Mouse (Mus musculus) forebrain, embryonic 15.5 days (tissue): ENCODE measurements around the gene Plekha1. TPM values are rescaled to one million over a fixed set of nuclear protein-coding genes. Genes with fewer than 3 reads are reported as not detected.

Source experiments
- ATAC-seq: fragments of 200-750 bp; cut with Nextera tagmentation; replicated peaks from 2 replicates; pipeline ENCODE4 v1.8.0; 2017; ENCODE audit warnings: mild to moderate bottlenecking, moderate TSS enrichment, moderate library complexity
- H3K27ac ChIP-seq: fragments of 300-500 bp; sonication (generic); replicated peaks from 2 replicates; pipeline ENCODE4 v1.5.1; 2015; ENCODE audit warnings: mild to moderate bottlenecking, inconsistent platforms
- H3K27me3 ChIP-seq: fragments of 300-500 bp; sonication (generic); 2 replicates; pipeline ENCODE4 v1.6.1; 2015; ENCODE audit warnings: inconsistent platforms
- H3K36me3 ChIP-seq: fragments of 300-500 bp; sonication (generic); 2 replicates; pipeline ENCODE4 v1.6.1; 2015; ENCODE audit warnings: mild to moderate bottlenecking, inconsistent platforms
- H3K4me1 ChIP-seq: fragments of 300-500 bp; sonication (generic); 2 replicates; pipeline ENCODE4 v1.6.1; 2015; ENCODE audit warnings: inconsistent platforms
- H3K4me2 ChIP-seq: fragments of 300-500 bp; sonication (generic); replicated peaks from 2 replicates; pipeline ENCODE4 v1.6.1; 2015; ENCODE audit warnings: mild to moderate bottlenecking, inconsistent platforms
- H3K4me3 ChIP-seq: fragments of 300-500 bp; sonication (generic); 2 replicates; pipeline ENCODE4 v1.5.1; 2015; ENCODE audit warnings: mild to moderate bottlenecking, inconsistent platforms
- H3K9ac ChIP-seq: fragments of 300-500 bp; sonication (generic); replicated peaks from 2 replicates; pipeline ENCODE4 v1.6.1; 2015; ENCODE audit warnings: mild to moderate bottlenecking, inconsistent platforms
- H3K9me3 ChIP-seq: fragments of 300-500 bp; sonication (generic); 2 replicates; pipeline ENCODE4 v1.6.1; 2016; ENCODE audit warnings: inconsistent platforms
- WGBS: fragments of 180-500 bp; shearing (Covaris S2); methylation state at CpG from one replicate; pipeline ENCODE4 v1.1.7; 2015; ENCODE audit warnings: mixed read lengths; 5-methylcytosine and 5-hydroxymethylcytosine counted together
- polyA plus RNA-seq: library from polyadenylated mRNA; unstranded; fragments of >200 nt; fragmentation: Nextera tagmentation; extraction: Ambion mirVana; gene quantifications from 2 replicates; pipeline ENCODE4 v1.2.1, GENCODE M21; 2015

The Plekha1 gene
- polyA plus RNA-seq, 1 experiment from 2014 or later = 53.2 TPM

GRCm38 (mm10) chr7:130862501-130862900 is 3.1 kb upstream of the Plekha1 start:
- ATAC-seq = no peak
- Histone ChIP-seq H3K27ac (no peak overlapping the region), H3K4me1 (peaks cover 22% of the 10 kb centered on the region), H3K4me2 (no peak overlapping the region), H3K27me3 (no peaks in the 10 kb centered on the region), H3K9me3 (no peaks in the 10 kb centered on the region), H3K9ac (no peak overlapping the region), H3K4me3 (no peak overlapping the region), H3K36me3 (no peaks in the 10 kb centered on the region)
- 13% methylated on average over 1 of the region's 1 CpGs for WGBS

- no peak for ATAC-seq
- Histone ChIP-seq H3K27ac (no peak overlapping the region), H3K4me1 (peaks cover 24% of the 10 kb centered on the region), H3K9me3 (no peaks in the 10 kb centered on the region), H3K4me2 (no peak overlapping the region), H3K4me3 (no peak overlapping the region), H3K9ac (no peak overlapping the region), H3K27me3 (no peaks in the 10 kb centered on the region), H3K36me3 (no peaks in the 10 kb centered on the region)
- WGBS = 80% methylated on average over 7 of the region's 7 CpGs
These were observed 845 bp upstream of the Plekha1 start for GRCm38 (mm10) chr7:130864711-130865110.

DNA sequence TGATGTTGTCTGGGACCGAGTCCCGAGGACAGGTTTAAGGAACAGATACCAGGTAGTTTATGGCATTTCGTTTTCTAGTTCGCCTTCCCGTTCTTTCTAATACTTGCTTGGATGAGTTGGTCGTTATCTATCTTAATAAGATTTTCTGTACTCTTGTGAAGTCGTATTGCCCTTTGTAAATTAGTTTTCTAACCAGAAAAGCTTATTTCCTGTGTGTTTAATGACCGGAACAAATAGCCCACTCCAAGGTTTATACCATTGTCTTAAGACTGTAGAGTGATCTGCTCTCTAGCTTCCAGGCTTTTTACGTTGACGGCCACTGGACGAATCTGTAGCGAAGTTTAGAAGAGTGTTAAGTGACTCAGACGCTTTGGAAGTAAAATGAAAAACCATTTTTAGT is 1.1 kb downstream of the Plekha1 start:
- WGBS = 5% methylated on average over 13 of the region's 13 CpGs
- Histone ChIP-seq H3K9me3 (no peaks in the 10 kb centered on the region), H3K4me3 (peak overlapping the region; percentile 79), H3K4me2 (peak overlapping the region; percentile 62), H3K36me3 (no peaks in the 10 kb centered on the region), H3K9ac (peak overlapping the region; percentile 81), H3K27me3 (no peaks in the 10 kb centered on the region), H3K27ac (peak overlapping the region; percentile 81), H3K4me1 (peaks cover 15% of the 10 kb centered on the region)
- no peak for ATAC-seq

DNA sequence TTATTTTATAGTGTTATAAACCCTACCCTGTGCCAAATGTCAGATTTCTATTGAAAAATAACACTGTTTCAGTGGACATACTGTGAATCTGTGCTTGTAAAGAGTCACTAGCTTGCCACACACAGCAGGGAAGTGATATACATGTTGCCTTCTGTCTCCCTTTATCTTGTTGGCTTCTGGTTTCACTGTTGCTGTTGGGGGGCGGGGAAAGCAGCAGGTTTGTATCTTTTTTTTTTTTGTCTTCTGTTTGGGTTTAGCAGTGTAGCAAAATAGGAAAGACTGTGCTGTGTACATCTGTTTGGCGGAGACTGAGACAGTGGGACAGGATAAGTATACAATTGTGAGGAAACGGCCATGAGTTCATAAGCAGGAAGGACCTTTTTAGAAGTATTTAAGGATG is 1.7 kb downstream of the Plekha1 start:
- 70% methylated on average over 3 of the region's 3 CpGs for WGBS
- Histone ChIP-seq H3K9ac (no peak overlapping the region; the same call in 1 of the 2 replicates), H3K4me2 (peak overlapping the region; percentile 62), H3K27ac (no peak overlapping the region), H3K27me3 (no peaks in the 10 kb centered on the region), H3K4me3 (peak overlapping the region; percentile 6; the same call in 1 of the 2 replicates), H3K4me1 (peaks cover 15% of the 10 kb centered on the region), H3K36me3 (no peaks in the 10 kb centered on the region), H3K9me3 (no peaks in the 10 kb centered on the region)
- ATAC-seq = no peak

DNA sequence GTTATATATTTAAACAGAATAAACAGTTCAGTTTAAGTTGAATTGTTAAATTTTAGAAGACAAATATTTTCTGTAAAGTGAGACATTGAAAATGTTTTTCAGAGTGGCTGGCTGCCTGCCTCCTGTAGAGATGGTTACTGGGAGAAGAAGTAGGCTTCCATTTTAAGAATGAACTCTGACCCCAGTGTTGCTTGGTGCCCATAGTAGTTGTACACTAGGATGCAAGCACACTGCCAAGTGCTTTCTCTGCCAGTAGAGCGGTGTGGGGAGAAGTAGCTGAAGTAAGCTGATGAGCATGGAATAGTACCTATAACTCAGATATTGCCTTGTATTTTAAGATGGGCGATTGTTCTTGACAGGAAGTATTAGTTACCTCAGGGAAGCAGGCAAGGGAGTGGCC is 18.6 kb downstream of the Plekha1 start:
- Histone ChIP-seq H3K9ac (no peak overlapping the region), H3K9me3 (no peaks in the 10 kb centered on the region), H3K4me3 (no peak overlapping the region), H3K4me1 (no peaks in the 10 kb centered on the region), H3K27ac (no peak overlapping the region), H3K36me3 (0 out of 2 replicates have a peak, but pooled peaks cover 6% of the 10 kb centered on the region), H3K27me3 (no peaks in the 10 kb centered on the region), H3K4me2 (no peak overlapping the region)
- 96% methylated on average over 2 of the region's 2 CpGs for whole genome bisulfite sequencing
- ATAC-seq = no peak

GRCm38 (mm10) chr7:130886246-130886645 is 20.7 kb downstream of the Plekha1 start:
- WGBS = 86% methylated on average over 3 of the region's 3 CpGs

GRCm38 (mm10) chr7:130887946-130888345 is 22.4 kb downstream of the Plekha1 start:
- H3K27ac ChIP-seq = no peak overlapping the region
- no peak overlapping the region for H3K9ac ChIP-seq
- 5% methylated on average over 3 of the region's 3 CpGs for WGBS
- H3K4me1 ChIP-seq = no peaks in the 10 kb centered on the region
- no peak overlapping the region for H3K4me2 ChIP-seq
- H3K36me3 ChIP-seq = peaks cover 11% of the 10 kb centered on the region; the same call in 1 of the 2 replicates
- no peak overlapping the region for H3K4me3 ChIP-seq
- no peaks in the 10 kb centered on the region for H3K9me3 ChIP-seq
- ATAC-seq = no peak
- no peaks in the 10 kb centered on the region for H3K27me3 ChIP-seq

More at GRCm38 (mm10) chr7:130886246-130886645, 20.7 kb downstream of the Plekha1 start:
- Histone ChIP-seq H3K4me1 (no peaks in the 10 kb centered on the region), H3K27me3 (no peaks in the 10 kb centered on the region), H3K36me3 (0 out of 2 replicates have a peak, but pooled peaks cover 6% of the 10 kb centered on the region), H3K4me2 (no peak overlapping the region), H3K9me3 (no peaks in the 10 kb centered on the region), H3K9ac (no peak overlapping the region), H3K27ac (no peak overlapping the region), H3K4me3 (no peak overlapping the region)
- no peak for ATAC-seq

GRCm38 (mm10) chr7:130890871-130891270 is 25.3 kb downstream of the Plekha1 start:
- no peaks in the 10 kb centered on the region for H3K4me1 ChIP-seq
- no peak overlapping the region for H3K9ac ChIP-seq
- ATAC-seq = no peak
- no peak overlapping the region for H3K4me2 ChIP-seq
- H3K27me3 ChIP-seq = no peaks in the 10 kb centered on the region
- WGBS = 30% methylated on average over 2 of the region's 2 CpGs
- H3K36me3 ChIP-seq = peaks cover 10% of the 10 kb centered on the region; the same call in 1 of the 2 replicates
- H3K4me3 ChIP-seq = no peak overlapping the region
- no peaks in the 10 kb centered on the region for H3K9me3 ChIP-seq
- no peak overlapping the region for H3K27ac ChIP-seq

- ATAC-seq = no peak
- H3K9me3 ChIP-seq = no peaks in the 10 kb centered on the region
- H3K4me3 ChIP-seq = no peak overlapping the region
- H3K9ac ChIP-seq = no peak overlapping the region
- no peaks in the 10 kb centered on the region for H3K4me1 ChIP-seq
- H3K27ac ChIP-seq = no peak overlapping the region
- H3K4me2 ChIP-seq = no peak overlapping the region
- H3K27me3 ChIP-seq = no peaks in the 10 kb centered on the region
- peaks cover 9% of the 10 kb centered on the region; the same call in 1 of the 2 replicates for H3K36me3 ChIP-seq
- 79% methylated on average over 6 of the region's 6 CpGs for WGBS
These were observed 27.4 kb downstream of the Plekha1 start for GRCm38 (mm10) chr7:130892973-130893372.

DNA sequence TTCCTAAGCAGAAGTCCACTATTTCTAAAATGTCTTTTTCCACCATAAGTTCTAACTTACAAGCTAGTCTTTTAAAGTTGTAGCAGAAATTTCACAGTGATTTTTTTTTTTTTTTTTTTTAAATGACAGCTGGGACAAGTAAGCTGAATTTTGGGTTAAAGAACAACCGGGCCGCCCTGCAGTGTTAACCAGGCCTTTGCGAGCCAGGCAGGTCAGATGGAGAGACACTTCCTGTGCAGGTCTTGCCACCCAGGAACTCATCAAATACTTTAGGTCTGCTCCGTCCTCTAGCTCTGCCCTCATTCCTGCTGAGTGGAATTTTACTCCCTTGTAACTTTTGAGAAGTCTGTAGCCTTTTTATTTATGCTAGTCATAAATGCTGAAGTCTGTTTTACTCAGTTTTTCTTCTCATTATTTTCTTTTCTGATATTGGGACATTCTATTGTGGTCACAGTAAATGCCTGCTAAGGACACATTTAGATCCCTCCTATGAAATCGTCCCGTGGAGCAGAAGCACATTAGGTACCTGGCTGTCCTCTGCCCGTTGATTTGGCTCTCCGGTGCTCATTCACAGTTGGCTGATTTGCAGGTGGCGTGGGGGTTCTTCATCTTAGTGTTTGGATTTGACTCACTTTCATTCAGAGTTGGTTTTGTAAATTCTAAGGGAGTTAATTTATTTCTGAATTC is 29.5 kb downstream of the Plekha1 start:
- ATAC-seq = no peak
- no peaks in the 10 kb centered on the region for H3K27me3 ChIP-seq
- no peak overlapping the region for H3K9ac ChIP-seq
- H3K4me1 ChIP-seq = no peaks in the 10 kb centered on the region
- H3K27ac ChIP-seq = no peak overlapping the region
- H3K4me3 ChIP-seq = no peak overlapping the region
- H3K9me3 ChIP-seq = no peaks in the 10 kb centered on the region
- WGBS = 47% methylated on average over 9 of the region's 9 CpGs
- peaks cover 14% of the 10 kb centered on the region; the same call in 1 of the 2 replicates for H3K36me3 ChIP-seq
- no peak overlapping the region for H3K4me2 ChIP-seq

- H3K4me2 ChIP-seq = no peak overlapping the region
- H3K36me3 ChIP-seq = peaks cover 14% of the 10 kb centered on the region; the same call in 1 of the 2 replicates
- no peaks in the 10 kb centered on the region for H3K27me3 ChIP-seq
- no peaks in the 10 kb centered on the region for H3K4me1 ChIP-seq
- H3K27ac ChIP-seq = no peak overlapping the region
- ATAC-seq = no peak
- 26% methylated on average over 2 of the region's 2 CpGs for WGBS
- no peaks in the 10 kb centered on the region for H3K9me3 ChIP-seq
- H3K9ac ChIP-seq = no peak overlapping the region
- no peak overlapping the region for H3K4me3 ChIP-seq
These were observed 30.0 kb downstream of the Plekha1 start for GRCm38 (mm10) chr7:130895618-130895945.

DNA sequence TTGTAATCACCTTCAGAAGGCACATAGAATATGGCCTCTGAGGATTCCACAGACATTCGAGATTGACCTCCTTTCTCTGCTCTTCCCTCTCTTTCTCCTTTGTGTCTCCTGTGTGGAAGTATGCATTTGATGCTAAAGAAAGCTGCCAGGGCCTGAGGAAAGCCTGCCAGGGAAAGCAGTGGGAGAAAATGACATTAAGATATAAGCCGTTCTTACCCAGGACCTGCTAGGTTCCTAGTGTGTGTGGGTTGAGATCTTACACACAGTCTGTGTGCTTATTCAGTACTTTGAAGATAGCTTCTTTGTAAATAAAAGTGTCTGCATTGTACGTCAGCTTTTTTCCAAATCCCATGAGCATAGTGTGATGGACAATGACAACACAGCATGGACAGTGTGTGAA is 30.5 kb downstream of the Plekha1 start:
- no peak overlapping the region for H3K9ac ChIP-seq
- H3K27me3 ChIP-seq = no peaks in the 10 kb centered on the region
- H3K9me3 ChIP-seq = no peaks in the 10 kb centered on the region
- no peak overlapping the region for H3K4me3 ChIP-seq
- H3K4me2 ChIP-seq = no peak overlapping the region
- H3K36me3 ChIP-seq = peaks cover 14% of the 10 kb centered on the region; the same call in 1 of the 2 replicates
- no peak for ATAC-seq
- H3K4me1 ChIP-seq = no peaks in the 10 kb centered on the region
- 58% methylated on average over 3 of the region's 3 CpGs for WGBS
- H3K27ac ChIP-seq = no peak overlapping the region

DNA sequence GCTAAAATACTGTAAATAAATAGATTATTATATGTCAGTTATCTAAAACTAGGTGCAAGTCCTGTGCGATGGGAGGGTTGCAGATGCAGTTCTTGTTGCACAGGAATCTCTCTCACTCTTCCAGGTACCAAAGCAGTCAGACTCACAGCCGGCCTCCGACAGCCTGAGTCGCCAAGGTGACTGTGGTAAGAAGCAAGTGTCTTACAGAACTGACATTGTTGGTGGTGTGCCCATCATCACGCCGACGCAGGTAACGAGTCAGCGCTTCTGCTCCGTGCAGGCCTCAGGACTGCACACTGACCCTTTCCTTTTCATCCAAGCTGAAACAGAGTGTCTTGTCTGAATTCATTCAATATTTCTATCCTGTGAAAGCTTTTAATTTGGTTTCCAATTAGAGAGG is 31.6 kb downstream of the Plekha1 start:
- Histone ChIP-seq H3K27me3 (no peaks in the 10 kb centered on the region), H3K4me1 (no peaks in the 10 kb centered on the region), H3K4me3 (no peak overlapping the region), H3K36me3 (peaks cover 14% of the 10 kb centered on the region; the same call in 1 of the 2 replicates), H3K9me3 (no peaks in the 10 kb centered on the region), H3K9ac (no peak overlapping the region), H3K4me2 (no peak overlapping the region), H3K27ac (no peak overlapping the region)
- 81% methylated on average over 10 of the region's 10 CpGs for WGBS
- no peak for ATAC-seq
